Mouse (Mus musculus): ENCODE measurements around the gene Itgav. TPM values are rescaled to one million over a fixed set of nuclear protein-coding genes. Genes with fewer than 3 reads are reported as not detected.
A peak's percentile ranks its signal among the peaks of the same experiment; 100 is the strongest.

Gene Itgav
- polyA plus RNA-seq, 1 experiment from 2014 or later = 76.8 TPM

GRCm38 (mm10) chr2:83683731-83684519 lies 40.3 kb upstream of the Itgav start:
- ATAC-seq (ENCODE audit: insufficient read depth, low FRiP score) = no peak
- Histone ChIP-seq H3K4me2 (ENCODE audit: low read depth, low read length) (no peak overlapping the region), H3K36me3 (ENCODE audit: control insufficient read depth, insufficient read depth, low read length) (no peaks in the 10 kb centered on the region), H3K9ac (ENCODE audit: low read length) (no peak overlapping the region), H3K4me1 (ENCODE audit: control insufficient read depth, insufficient read depth, low read length) (peaks cover 6% of the 10 kb centered on the region; the same call in 1 of the 2 replicates), H3K4me3 (replicated peaks; ENCODE audit: low read length) (no peak overlapping the region), H3K27me3 (ENCODE audit: control insufficient read depth, insufficient read depth, low read length) (no peaks in the 10 kb centered on the region), H3K9me3 (replicated peaks; ENCODE audit: control insufficient read depth, low read length) (0 out of 2 replicates have a peak, but pooled peaks cover under 1% of the 10 kb centered on the region), H3K27ac (ENCODE audit: low read length) (no peak overlapping the region)
- 65% methylated on average over 9 of the region's 9 CpGs for WGBS

GRCm38 (mm10) chr2:83684691-83685090 lies 39.5 kb upstream of the Itgav start:
- WGBS = 71% methylated on average over 8 of the region's 8 CpGs
- no peaks in the 10 kb centered on the region for H3K36me3 ChIP-seq (ENCODE audit: control insufficient read depth, insufficient read depth, low read length)
- 0 out of 2 replicates have a peak, but pooled peaks cover 3% of the 10 kb centered on the region for H3K9me3 ChIP-seq (replicated peaks; ENCODE audit: control insufficient read depth, low read length)

GRCm38 (mm10) chr2:83690372-83690771 lies 33.8 kb upstream of the Itgav start:
- Histone ChIP-seq H3K9ac (ENCODE audit: low read length) (no peak overlapping the region), H3K4me3 (replicated peaks; ENCODE audit: low read length) (no peak overlapping the region), H3K9me3 (replicated peaks; ENCODE audit: control insufficient read depth, low read length) (0 out of 2 replicates have a peak, but pooled peaks cover 3% of the 10 kb centered on the region), H3K36me3 (ENCODE audit: control insufficient read depth, insufficient read depth, low read length) (no peaks in the 10 kb centered on the region), H3K4me1 (ENCODE audit: control insufficient read depth, insufficient read depth, low read length) (no peaks in the 10 kb centered on the region), H3K27ac (ENCODE audit: low read length) (no peak overlapping the region), H3K4me2 (ENCODE audit: low read depth, low read length) (no peak overlapping the region), H3K27me3 (ENCODE audit: control insufficient read depth, insufficient read depth, low read length) (no peaks in the 10 kb centered on the region)
- 47% methylated on average over 2 of the region's 2 CpGs for whole genome bisulfite sequencing
- ATAC-seq (ENCODE audit: insufficient read depth, low FRiP score) = 0 out of 2 replicates have a peak, but pooled peaks have one; percentile 13

More at GRCm38 (mm10) chr2:83684691-83685090, 39.5 kb upstream of the Itgav start:
- Histone ChIP-seq H3K27ac (ENCODE audit: low read length) (no peak overlapping the region), H3K9ac (ENCODE audit: low read length) (no peak overlapping the region), H3K4me3 (replicated peaks; ENCODE audit: low read length) (no peak overlapping the region), H3K4me1 (ENCODE audit: control insufficient read depth, insufficient read depth, low read length) (peaks cover 6% of the 10 kb centered on the region; the same call in 1 of the 2 replicates), H3K27me3 (ENCODE audit: control insufficient read depth, insufficient read depth, low read length) (no peaks in the 10 kb centered on the region), H3K4me2 (ENCODE audit: low read depth, low read length) (no peak overlapping the region)
- ATAC-seq (ENCODE audit: insufficient read depth, low FRiP score) = no peak

- Histone ChIP-seq H3K4me2 (ENCODE audit: low read depth, low read length) (no peak overlapping the region), H3K4me1 (ENCODE audit: control insufficient read depth, insufficient read depth, low read length) (no peaks in the 10 kb centered on the region), H3K27me3 (ENCODE audit: control insufficient read depth, insufficient read depth, low read length) (no peaks in the 10 kb centered on the region), H3K27ac (ENCODE audit: low read length) (no peak overlapping the region), H3K36me3 (ENCODE audit: control insufficient read depth, insufficient read depth, low read length) (no peaks in the 10 kb centered on the region), H3K9ac (ENCODE audit: low read length) (no peak overlapping the region), H3K9me3 (replicated peaks; ENCODE audit: control insufficient read depth, low read length) (0 out of 2 replicates have a peak, but pooled peaks cover 3% of the 10 kb centered on the region), H3K4me3 (replicated peaks; ENCODE audit: low read length) (no peak overlapping the region)
- WGBS = 40% methylated on average over 10 of the region's 10 CpGs
- ATAC-seq (ENCODE audit: insufficient read depth, low FRiP score) = no peak
Observed at GRCm38 (mm10) chr2:83692651-83693545, 31.3 kb upstream of the Itgav start.

GRCm38 (mm10) chr2:83694061-83694460 lies 30.1 kb upstream of the Itgav start:
- WGBS = 67% methylated on average over 7 of the region's 7 CpGs
- H3K4me3 ChIP-seq (replicated peaks; ENCODE audit: low read length) = no peak overlapping the region
- no peaks in the 10 kb centered on the region for H3K36me3 ChIP-seq (ENCODE audit: control insufficient read depth, insufficient read depth, low read length)
- H3K9ac ChIP-seq (ENCODE audit: low read length) = no peak overlapping the region
- H3K27ac ChIP-seq (ENCODE audit: low read length) = no peak overlapping the region
- no peaks in the 10 kb centered on the region for H3K27me3 ChIP-seq (ENCODE audit: control insufficient read depth, insufficient read depth, low read length)
- no peak for ATAC-seq (ENCODE audit: insufficient read depth, low FRiP score)
- H3K4me2 ChIP-seq (ENCODE audit: low read depth, low read length) = no peak overlapping the region
- no peaks in the 10 kb centered on the region for H3K4me1 ChIP-seq (ENCODE audit: control insufficient read depth, insufficient read depth, low read length)
- H3K9me3 ChIP-seq (replicated peaks; ENCODE audit: control insufficient read depth, low read length) = 0 out of 2 replicates have a peak, but pooled peaks cover 2% of the 10 kb centered on the region

GRCm38 (mm10) chr2:83695345-83696247 lies 28.6 kb upstream of the Itgav start:
- WGBS = 69% methylated on average over 11 of the region's 11 CpGs

GRCm38 (mm10) chr2:83698484-83698883 lies 25.7 kb upstream of the Itgav start:
- WGBS = 80% methylated on average over 1 of the region's 1 CpGs
- H3K9me3 ChIP-seq (replicated peaks; ENCODE audit: control insufficient read depth, low read length) = no peaks in the 10 kb centered on the region
- no peak overlapping the region for H3K9ac ChIP-seq (ENCODE audit: low read length)
- no peak overlapping the region for H3K4me2 ChIP-seq (ENCODE audit: low read depth, low read length)
- no peaks in the 10 kb centered on the region for H3K36me3 ChIP-seq (ENCODE audit: control insufficient read depth, insufficient read depth, low read length)
- no peak overlapping the region for H3K27ac ChIP-seq (ENCODE audit: low read length)
- no peak overlapping the region for H3K4me3 ChIP-seq (replicated peaks; ENCODE audit: low read length)
- H3K4me1 ChIP-seq (ENCODE audit: control insufficient read depth, insufficient read depth, low read length) = no peaks in the 10 kb centered on the region
- no peak for ATAC-seq (ENCODE audit: insufficient read depth, low FRiP score)
- no peaks in the 10 kb centered on the region for H3K27me3 ChIP-seq (ENCODE audit: control insufficient read depth, insufficient read depth, low read length)

More at GRCm38 (mm10) chr2:83695345-83696247, 28.6 kb upstream of the Itgav start:
- Histone ChIP-seq H3K4me1 (ENCODE audit: control insufficient read depth, insufficient read depth, low read length) (no peaks in the 10 kb centered on the region), H3K9me3 (replicated peaks; ENCODE audit: control insufficient read depth, low read length) (no peaks in the 10 kb centered on the region), H3K4me3 (replicated peaks; ENCODE audit: low read length) (no peak overlapping the region), H3K27me3 (ENCODE audit: control insufficient read depth, insufficient read depth, low read length) (no peaks in the 10 kb centered on the region), H3K36me3 (ENCODE audit: control insufficient read depth, insufficient read depth, low read length) (no peaks in the 10 kb centered on the region), H3K9ac (ENCODE audit: low read length) (no peak overlapping the region), H3K27ac (ENCODE audit: low read length) (no peak overlapping the region), H3K4me2 (ENCODE audit: low read depth, low read length) (no peak overlapping the region)
- ATAC-seq (ENCODE audit: insufficient read depth, low FRiP score) = no peak

- no peak for ATAC-seq (ENCODE audit: insufficient read depth, low FRiP score)
- no peaks in the 10 kb centered on the region for H3K27me3 ChIP-seq (ENCODE audit: control insufficient read depth, insufficient read depth, low read length)
- H3K4me2 ChIP-seq (ENCODE audit: low read depth, low read length) = no peak overlapping the region
- H3K27ac ChIP-seq (ENCODE audit: low read length) = no peak overlapping the region
- no peak overlapping the region for H3K9ac ChIP-seq (ENCODE audit: low read length)
- H3K9me3 ChIP-seq (replicated peaks; ENCODE audit: control insufficient read depth, low read length) = no peaks in the 10 kb centered on the region
- no peaks in the 10 kb centered on the region for H3K4me1 ChIP-seq (ENCODE audit: control insufficient read depth, insufficient read depth, low read length)
- H3K36me3 ChIP-seq (ENCODE audit: control insufficient read depth, insufficient read depth, low read length) = no peaks in the 10 kb centered on the region
- H3K4me3 ChIP-seq (replicated peaks; ENCODE audit: low read length) = no peak overlapping the region
- 52% methylated on average over 1 of the region's 1 CpGs for WGBS
Observed at GRCm38 (mm10) chr2:83699324-83699723, 24.9 kb upstream of the Itgav start.

Data from stomach, embryonic 16.5 days (tissue).